Comparison of ENCODE assay signal across 18 mouse cellular contexts in genomic region chr9:77636003-77636402, GRCm38 (mm10). TPM values are rescaled to one million over a fixed set of nuclear protein-coding genes. Genes with fewer than 3 reads are reported as not detected.
DNase-seq lines count a peak whose midpoint lies in the region; ATAC-seq and TF ChIP-seq lines count a peak whose summit lies in the region.
"Had no signal": no experiment of that assay in that cellular context is flagged by ENCODE, and none has a peak within 500 bp of the region (broad histone marks: within the 10 kb centered on the region; RNA-seq: fewer than 3 reads in every experiment).

No protein-coding gene starts in this region.

- 0 out of 2 replicates have a peak, but pooled peaks cover 5% of the 10 kb centered on the region for H3K4me1 ChIP-seq in embryonic facial prominence, embryonic 14.5 days (ENCODE audit: control insufficient read depth, insufficient read depth, low read length)
- peaks cover 5% of the 10 kb centered on the region for H3K4me1 ChIP-seq in embryonic facial prominence, embryonic 10.5 days
- H3K4me1 ChIP-seq in heart, embryonic 10.5 days = 0 out of 2 replicates have a peak, but pooled peaks cover 8% of the 10 kb centered on the region
- H3K4me1 ChIP-seq in heart, embryonic 14.5 days (ENCODE audit: control insufficient read depth in 2 of 2, insufficient read depth in 2 of 2, low read length in 2 of 2) = peaks cover 4 to 12% of the 10 kb centered on the region in 2 experiments; a peak in 3 of 4 replicates
- peaks cover 5% of the 10 kb centered on the region for H3K4me1 ChIP-seq in heart, embryonic 16.5 days (ENCODE audit: control insufficient read depth, insufficient read depth, low read length)
- no peaks in the 10 kb centered on the region for H3K4me1 ChIP-seq in liver, postnatal 0 days (ENCODE audit: insufficient read depth)
- H3K4me1 ChIP-seq: forebrain, embryonic 15.5 days; hindbrain, embryonic 15.5 days had no signal

- H3K4me3 ChIP-seq in embryonic facial prominence, embryonic 14.5 days (ENCODE audit: low read depth, low read length) = no peak overlapping the region
- H3K4me3 ChIP-seq in embryonic facial prominence, embryonic 10.5 days = no peak overlapping the region
- H3K4me3 ChIP-seq in heart, embryonic 10.5 days = peak overlapping the region; percentile 55
- H3K4me3 ChIP-seq in heart, embryonic 14.5 days (ENCODE audit: control insufficient read depth in 1 of 2, insufficient read depth in 1 of 2, low read depth in 1 of 2, low read length in 2 of 2) = peak overlapping the region; percentile 43 to 86
- peak overlapping the region; percentile 54 for H3K4me3 ChIP-seq in heart, embryonic 16.5 days (ENCODE audit: low read length)
- no peak overlapping the region for H3K4me3 ChIP-seq in liver, postnatal 0 days (ENCODE audit: low read depth, low read length)
- H3K4me3 ChIP-seq: forebrain, embryonic 15.5 days; hindbrain, embryonic 15.5 days had no signal

- ATAC-seq in embryonic facial prominence, embryonic 14.5 days (ENCODE audit: low read depth) = no peak
- ATAC-seq in heart, embryonic 14.5 days (ENCODE audit: insufficient number of reproducible peaks, insufficient read depth, low FRiP score, low read depth) = no peak
- peak; percentile 49; the same call in 1 of the 2 replicates for ATAC-seq in heart, embryonic 16.5 days (replicated peaks; ENCODE audit: extremely low read depth, insufficient read depth, low FRiP score)
- no peak for ATAC-seq in liver, postnatal 0 days
- ATAC-seq: CD4-positive, CD25-positive, alpha-beta regulatory T cell, adult 4 months; forebrain, embryonic 15.5 days; intestine, embryonic 16.5 days had no signal

- peak overlapping the region; percentile 44; the same call in 1 of the 2 replicates for H3K27ac ChIP-seq in embryonic facial prominence, embryonic 14.5 days (replicated peaks; ENCODE audit: low read depth, low read length)
- no peak overlapping the region for H3K27ac ChIP-seq in embryonic facial prominence, embryonic 10.5 days (replicated peaks)
- H3K27ac ChIP-seq in heart, embryonic 10.5 days = peak overlapping the region; percentile 89
- peak overlapping the region; percentile 96 to 100 for H3K27ac ChIP-seq in heart, embryonic 14.5 days (replicated peaks in 1 of 2; ENCODE audit: control insufficient read depth in 1 of 2, insufficient read depth in 1 of 2, low read depth in 2 of 2, low read length in 2 of 2)
- peak overlapping the region; percentile 97 for H3K27ac ChIP-seq in heart, embryonic 16.5 days (ENCODE audit: low read length)
- H3K27ac ChIP-seq in liver, postnatal 0 days (ENCODE audit: low read depth) = no peak overlapping the region
- H3K27ac ChIP-seq: forebrain, embryonic 15.5 days; hindbrain, embryonic 15.5 days had no signal

- no peak overlapping the region for H3K9ac ChIP-seq in embryonic facial prominence, embryonic 14.5 days (ENCODE audit: low read depth, low read length)
- peak overlapping the region; percentile 74 for H3K9ac ChIP-seq in heart, embryonic 14.5 days (ENCODE audit: low read length)
- peak overlapping the region; percentile 69; the same call in 1 of the 2 replicates for H3K9ac ChIP-seq in heart, embryonic 16.5 days (ENCODE audit: low read length)
- H3K9ac ChIP-seq in liver, postnatal 0 days (replicated peaks) = no peak overlapping the region
- H3K9ac ChIP-seq: forebrain, embryonic 15.5 days; hindbrain, embryonic 15.5 days had no signal

- no peaks in the 10 kb centered on the region for H3K36me3 ChIP-seq in embryonic facial prominence, embryonic 14.5 days (ENCODE audit: control insufficient read depth, insufficient read depth, low read length)
- H3K36me3 ChIP-seq in embryonic facial prominence, embryonic 10.5 days (replicated peaks) = no peaks in the 10 kb centered on the region
- H3K36me3 ChIP-seq in heart, embryonic 10.5 days = peaks cover 3% of the 10 kb centered on the region; the same call in 1 of the 2 replicates
- peaks cover 11% of the 10 kb centered on the region for H3K36me3 ChIP-seq in heart, embryonic 14.5 days (ENCODE audit: control insufficient read depth, insufficient read depth, low read length)
- H3K36me3 ChIP-seq in heart, embryonic 16.5 days (ENCODE audit: control insufficient read depth, insufficient read depth) = no peaks in the 10 kb centered on the region
- H3K36me3 ChIP-seq in liver, postnatal 0 days (replicated peaks; ENCODE audit: insufficient read depth, low read length) = no peaks in the 10 kb centered on the region
- H3K36me3 ChIP-seq: forebrain, embryonic 15.5 days; G1E; hindbrain, embryonic 15.5 days had no signal

- H3K9me3 ChIP-seq in embryonic facial prominence, embryonic 14.5 days (ENCODE audit: control insufficient read depth, low read length) = no peaks in the 10 kb centered on the region
- no peaks in the 10 kb centered on the region for H3K9me3 ChIP-seq in embryonic facial prominence, embryonic 10.5 days
- no peaks in the 10 kb centered on the region for H3K9me3 ChIP-seq in heart, embryonic 10.5 days
- H3K9me3 ChIP-seq in heart, embryonic 14.5 days (ENCODE audit: control insufficient read depth, low read length) = no peaks in the 10 kb centered on the region
- H3K9me3 ChIP-seq in heart, embryonic 16.5 days (replicated peaks; ENCODE audit: control insufficient read depth, low read length) = no peaks in the 10 kb centered on the region
- no peaks in the 10 kb centered on the region for H3K9me3 ChIP-seq in liver, postnatal 0 days (ENCODE audit: low read length)
- H3K9me3 ChIP-seq: forebrain, embryonic 15.5 days; G1E; hindbrain, embryonic 15.5 days had no signal

- TF ChIP-seq CTCF in liver, postnatal 0 days (IDR thresholded peaks at IDR 0.05; ENCODE audit: low read depth) = no peak

- H3K27me3 ChIP-seq in embryonic facial prominence, embryonic 14.5 days (replicated peaks; ENCODE audit: control insufficient read depth, insufficient read depth, low read length) = no peaks in the 10 kb centered on the region
- no peaks in the 10 kb centered on the region for H3K27me3 ChIP-seq in embryonic facial prominence, embryonic 10.5 days (replicated peaks; ENCODE audit: low read depth, poor library complexity, severe bottlenecking)
- H3K27me3 ChIP-seq in heart, embryonic 10.5 days (ENCODE audit: insufficient read depth, poor library complexity, severe bottlenecking) = no peaks in the 10 kb centered on the region
- no peaks in the 10 kb centered on the region for H3K27me3 ChIP-seq in heart, embryonic 14.5 days (ENCODE audit: control insufficient read depth, insufficient read depth, low read length)
- no peaks in the 10 kb centered on the region for H3K27me3 ChIP-seq in heart, embryonic 16.5 days (ENCODE audit: control insufficient read depth, insufficient read depth, low read length)
- H3K27me3 ChIP-seq in liver, postnatal 0 days (ENCODE audit: insufficient read depth, low read length) = no peaks in the 10 kb centered on the region
- H3K27me3 ChIP-seq: forebrain, embryonic 15.5 days; hindbrain, embryonic 15.5 days had no signal

- WGBS in embryonic facial prominence, embryonic 14.5 days = 89% methylated on average over 5 of the region's 5 CpGs
- 88% methylated on average over 5 of the region's 5 CpGs for WGBS in embryonic facial prominence, embryonic 10.5 days
- 64% methylated on average over 5 of the region's 5 CpGs for WGBS in heart, embryonic 10.5 days
- WGBS in heart, embryonic 14.5 days = 52% methylated on average over 5 of the region's 5 CpGs
- 47% methylated on average over 5 of the region's 5 CpGs for WGBS in heart, embryonic 16.5 days
- 77% methylated on average over 5 of the region's 5 CpGs for WGBS in liver, postnatal 0 days (ENCODE audit: insufficient replicate concordance)

- H3K4me2 ChIP-seq in embryonic facial prominence, embryonic 14.5 days (ENCODE audit: low read depth, low read length) = no peak overlapping the region
- H3K4me2 ChIP-seq in heart, embryonic 14.5 days (ENCODE audit: low read length) = peak overlapping the region; percentile 74
- peak overlapping the region; percentile 57 for H3K4me2 ChIP-seq in heart, embryonic 16.5 days (ENCODE audit: low read depth, low read length)
- H3K4me2 ChIP-seq in liver, postnatal 0 days (ENCODE audit: low read depth, low read length) = no peak overlapping the region
- H3K4me2 ChIP-seq: forebrain, embryonic 15.5 days; hindbrain, embryonic 15.5 days had no signal

- no peak for DNase-seq in embryonic facial prominence, embryonic 14.5 days (ENCODE audit: low spot score)
- no peak for DNase-seq in embryonic facial prominence, embryonic 10.5 days (ENCODE audit: low spot score)
- no peak for DNase-seq in heart, embryonic 10.5 days (ENCODE audit: low spot score)
- no peak for DNase-seq in heart, postnatal 36 days
- DNase-seq in heart, adult 8-10 months (ENCODE audit: low spot score) = no peak
- no peak for DNase-seq in liver, postnatal 0 days
- DNase-seq: adrenal gland, adult 8-10 months; adrenal gland, postnatal 36 days; B cell, adult 2 months; cerebellum, adult 2 months; cerebellum, postnatal 10 days had no signal

- no peak for TF ChIP-seq EP300 in liver, postnatal 0 days (IDR thresholded peaks at IDR 0.05; ENCODE audit: low read depth)

- intact Hi-C loops in heart, postnatal 36 days (cut with DNase I) = loop anchor here (2.0 kb wide), 1 partner anchor 23 kb away; no protein-coding TSS in a partner anchor

RNA-seq across cellular contexts. Expression of gene Klhl31, which starts 0.3 kb away (rescaled TPM):
- 31.1 and 39.8 TPM in 2 replicates for polyA plus RNA-seq in embryonic facial prominence, embryonic 14.5 days (2014; fragmentation: Nextera tagmentation; extraction: Ambion mirVana)
- 0.26 and 0.35 TPM in 2 replicates for polyA plus RNA-seq in embryonic facial prominence, embryonic 10.5 days (2016; fragmentation: Nextera tagmentation; extraction: Ambion mirVana)
- 35.8 and 68.3 TPM in 2 replicates for polyA plus RNA-seq in heart, embryonic 10.5 days (2016; fragmentation: Nextera tagmentation; extraction: Ambion mirVana)
- total RNA-seq in heart, postnatal 36 days (2021) = 100 to 1,000 TPM; 133 to 143 TPM
- 58.7 and 65.1 TPM in 2 replicates for polyA plus RNA-seq in heart, embryonic 14.5 days (2014; fragmentation: Nextera tagmentation; extraction: Ambion mirVana)
- 100 to 1,000 TPM; 126 to 143 (median 134) TPM for total RNA-seq in heart, adult 8-10 months (2022)
- 54.2 and 59.9 TPM in 2 replicates for polyA plus RNA-seq in heart, embryonic 16.5 days (2015; fragmentation: Nextera tagmentation; extraction: Ambion mirVana)
- 0.06 and 0.67 TPM in 2 replicates for polyA plus RNA-seq in liver, postnatal 0 days (2015; fragmentation: Nextera tagmentation; extraction: Ambion mirVana)
- total RNA-seq: adrenal gland, postnatal 36 days had no signal
- polyA plus RNA-seq: CD4-positive, CD25-positive, alpha-beta regulatory T cell, adult 4 months; G1E had no signal

Comparison
In these comparisons a context has a peak if more than half of its experiments do, and no peak if none do; other contexts are left out.
1. H3K27ac ChIP-seq: peak in embryonic facial prominence, embryonic 14.5 days (single experiment), heart, embryonic 10.5 days (single experiment), heart, embryonic 14.5 days (2 of 2) and heart, embryonic 16.5 days (single experiment); none in embryonic facial prominence, embryonic 10.5 days (single experiment) and liver, postnatal 0 days (single experiment).
2. RNA of gene Klhl31, which starts 0.3 kb away (polyA plus RNA-seq): 54.2 to 59.9 TPM in heart, embryonic 16.5 days, 58.7 to 65.1 TPM in heart, embryonic 14.5 days, 31.1 to 39.8 TPM in embryonic facial prominence, embryonic 14.5 days and 35.8 to 68.3 TPM in heart, embryonic 10.5 days; 0.26 to 0.35 TPM in embryonic facial prominence, embryonic 10.5 days and 0.06 to 0.67 TPM in liver, postnatal 0 days; every median in the first group is over 10 times any median in the second.
3. H3K4me2 ChIP-seq: peak in heart, embryonic 14.5 days (single experiment) and heart, embryonic 16.5 days (single experiment); none in embryonic facial prominence, embryonic 14.5 days (single experiment) and liver, postnatal 0 days (single experiment).
4. H3K4me3 ChIP-seq: peak in heart, embryonic 10.5 days (single experiment), heart, embryonic 14.5 days (2 of 2) and heart, embryonic 16.5 days (single experiment); none in embryonic facial prominence, embryonic 14.5 days (single experiment), embryonic facial prominence, embryonic 10.5 days (single experiment) and liver, postnatal 0 days (single experiment).
5. H3K9ac ChIP-seq: peak in heart, embryonic 14.5 days (single experiment) and heart, embryonic 16.5 days (single experiment); none in embryonic facial prominence, embryonic 14.5 days (single experiment) and liver, postnatal 0 days (single experiment).